Mouse (Mus musculus) left cerebral cortex, adult 2 months (tissue): ENCODE data around the gene Clpsl2. TPM values are rescaled to one million over a fixed set of nuclear protein-coding genes. Genes with fewer than 3 reads are reported as not detected.
"Not testable (repeated sequence)": the region's sequence is repeated elsewhere in the genome, so short reads cannot be mapped to it uniquely, and the experiment has no call there.

ENCODE experiments used
- DNase-seq, 2 experiments: peaks; one replicate each; pipeline ENCODE4 v3.0.0; 2021 to 2022; ENCODE audit warnings: low spot score in 2 of 2, mixed read lengths in 1 of 2; ENCODE audit errors: extremely low spot score in 1 of 2
- H3K27ac ChIP-seq: fragments of 200-600 bp; 2 replicates; pipeline ENCODE4 v1.8.1; 2022
- H3K4me3 ChIP-seq: fragments of 200-600 bp; 2 replicates; pipeline ENCODE4 v1.8.1; 2022
- CTCF ChIP-seq: fragments of 200-600 bp; IDR thresholded peaks from 2 replicates; pipeline ENCODE4 v1.8.1; 2022; ENCODE audit warnings: antibody characterized with exemption, mild to moderate bottlenecking, moderate library complexity
- intact Hi-C: fragments of 180-260 bp; cut with DNase I; formaldehyde crosslinking; loops from one replicate; pipeline ENCODE4 v1.15.1; 2025
- total RNA-seq, 2 experiments: library from RNA; stranded (reverse); gene quantifications; 2 replicates each; pipeline ENCODE4 v1.2.3; 2021

Clpsl2 gene
- total RNA-seq, 2 experiments from 2014 or later = not detected

- no peak overlapping the region for H3K4me3 ChIP-seq
- TF ChIP-seq CTCF = no peak; the same call in 1 of the 2 replicates
- no peak overlapping the region for H3K27ac ChIP-seq
- intact Hi-C loops = no loop called here
- no peak for DNase-seq
Measured at GRCm38 (mm10) chr17:28537881-28538280, 11.3 kb upstream of the Clpsl2 start.

GRCm38 (mm10) chr17:28546925-28547324, 2.3 kb upstream of the Clpsl2 start:
- intact Hi-C loops = no loop called here
- Histone ChIP-seq H3K27ac (no peak overlapping the region), H3K4me3 (no peak overlapping the region)
- TF ChIP-seq CTCF = peak; percentile 49
- no peak for DNase-seq

- no peak for DNase-seq
- TF ChIP-seq CTCF = no peak
- no peak overlapping the region for H3K27ac ChIP-seq
- intact Hi-C loops = no loop called here
- H3K4me3 ChIP-seq = no peak overlapping the region
Measured at GRCm38 (mm10) chr17:28548550-28548949, 661 bp upstream of the Clpsl2 start.

- H3K27ac ChIP-seq = no peak overlapping the region
- intact Hi-C loops = no loop called here
- H3K4me3 ChIP-seq = no peak overlapping the region
- TF ChIP-seq CTCF = peak; percentile 95
- peak; percentile 71 to 76 for DNase-seq
Measured at GRCm38 (mm10) chr17:28553040-28553793, 4.0 kb downstream of the Clpsl2 start.

- H3K27ac ChIP-seq, H3K4me3 ChIP-seq, DNase-seq, intact Hi-C loops: not testable (repeated sequence)
Measured at GRCm38 (mm10) chr17:28554021-28554420, 4.8 kb downstream of the Clpsl2 start.

- H3K4me3 ChIP-seq = no peak overlapping the region
- DNase-seq = no peak
- TF ChIP-seq CTCF = no peak
- intact Hi-C loops = no loop called here
- H3K27ac ChIP-seq = no peak overlapping the region
Measured at GRCm38 (mm10) chr17:28556635-28557396, 7.6 kb downstream of the Clpsl2 start.

GRCm38 (mm10) chr17:28557772-28558171, 8.6 kb downstream of the Clpsl2 start:
- DNase-seq = no peak
- TF ChIP-seq CTCF = no peak
- no peak overlapping the region for H3K4me3 ChIP-seq
- no peak overlapping the region for H3K27ac ChIP-seq
- intact Hi-C loops = no loop called here

GRCm38 (mm10) chr17:28560598-28560997, 11.4 kb downstream of the Clpsl2 start, which contains the start of gene Clps:
Gene Clps, minus strand, starts transcription at chr17:28560766.
- no peak for TF ChIP-seq CTCF
- no peak for DNase-seq
- H3K4me3 ChIP-seq = no peak within 1 kb of the TSS
- H3K27ac ChIP-seq = no peak within 1 kb of the TSS
- intact Hi-C loops = no loop called here

GRCm38 (mm10) chr17:28561613-28562012, 12.4 kb downstream of the Clpsl2 start:
- intact Hi-C loops = no loop called here
- Histone ChIP-seq H3K4me3 (no peak overlapping the region), H3K27ac (no peak overlapping the region)
- TF ChIP-seq CTCF = no peak
- DNase-seq = no peak

GRCm38 (mm10) chr17:28565181-28565580, 16.0 kb downstream of the Clpsl2 start:
- TF ChIP-seq CTCF = no peak
- DNase-seq = no peak
- no peak overlapping the region for H3K27ac ChIP-seq
- H3K4me3 ChIP-seq = no peak overlapping the region
- intact Hi-C loops = no loop called here

- no peak for TF ChIP-seq CTCF
- Histone ChIP-seq H3K27ac (no peak overlapping the region), H3K4me3 (no peak overlapping the region)
- no peak for DNase-seq
- intact Hi-C loops = no loop called here
Measured at GRCm38 (mm10) chr17:28567541-28567940, 18.3 kb downstream of the Clpsl2 start.

GRCm38 (mm10) chr17:28571868-28572267, 22.7 kb downstream of the Clpsl2 start:
- intact Hi-C loops = no loop called here
- no peak for DNase-seq
- H3K27ac ChIP-seq = no peak overlapping the region
- no peak overlapping the region for H3K4me3 ChIP-seq
- no peak for TF ChIP-seq CTCF
